Comparison of ENCODE assay signal across 20 mouse cellular contexts in the genomic region with DNA sequence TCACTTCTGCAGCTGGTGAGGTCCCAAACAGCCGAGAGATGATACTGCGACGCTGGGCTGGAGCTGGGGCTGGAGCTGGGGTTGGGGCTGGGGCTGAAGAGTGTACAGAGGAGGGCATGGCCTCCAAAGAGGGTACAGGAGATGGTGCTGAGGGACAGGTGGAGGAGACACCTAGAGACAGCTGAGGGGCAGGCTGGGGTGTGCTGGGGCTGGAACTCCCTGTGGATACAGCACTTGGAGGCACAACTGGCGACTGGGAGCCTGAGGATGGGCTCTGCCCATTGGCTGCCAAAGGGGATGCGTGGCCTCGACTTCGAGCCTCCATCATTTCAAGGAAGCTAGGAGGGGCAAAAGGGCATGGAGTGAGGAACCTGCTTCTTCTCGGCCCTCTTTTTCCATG. TPM values are rescaled to one million over a fixed set of nuclear protein-coding genes. Genes with fewer than 3 reads are reported as not detected.
DNase-seq lines count a peak whose midpoint lies in the region; ATAC-seq and TF ChIP-seq lines count a peak whose summit lies in the region.
"Had no signal": no experiment of that assay in that cellular context is flagged by ENCODE, and none has a peak within 500 bp of the region (broad histone marks: within the 10 kb centered on the region; RNA-seq: fewer than 3 reads in every experiment).

No protein-coding gene starts in this region.

- H3K4me2 ChIP-seq in heart, postnatal 0 days (ENCODE audit: low read depth, low read length) = no peak overlapping the region; the same call in 1 of the 2 replicates
- H3K4me2 ChIP-seq in heart, embryonic 12.5 days = no peak overlapping the region
- no peak overlapping the region for H3K4me2 ChIP-seq in myocyte (ENCODE audit: low read depth)
- H3K4me2 ChIP-seq: embryonic facial prominence, embryonic 12.5 days; forebrain, embryonic 13.5 days; forebrain, embryonic 15.5 days had no signal

- peak; percentile 1; the same call in 1 of the 2 replicates for ATAC-seq in heart, postnatal 0 days (ENCODE audit: insufficient read depth, low read depth)
- no peak for ATAC-seq in heart, embryonic 12.5 days (ENCODE audit: insufficient number of reproducible peaks, low FRiP score)
- ATAC-seq: activated CD4-positive, CD25-positive, alpha-beta regulatory T cell, adult 4 months; forebrain, embryonic 13.5 days; forebrain, embryonic 15.5 days; Patski had no signal

- peaks cover 17% of the 10 kb centered on the region for H3K4me1 ChIP-seq in heart, postnatal 0 days (ENCODE audit: control insufficient read depth, insufficient read depth)
- H3K4me1 ChIP-seq in heart, embryonic 12.5 days (replicated peaks) = peaks cover 20% of the 10 kb centered on the region

- H3K27me3 ChIP-seq in heart, postnatal 0 days (ENCODE audit: control insufficient read depth, insufficient read depth, low read length) = no peaks in the 10 kb centered on the region
- no peaks in the 10 kb centered on the region for H3K27me3 ChIP-seq in heart, embryonic 12.5 days (replicated peaks)
- H3K27me3 ChIP-seq in myocyte (ENCODE audit: control insufficient read depth, insufficient read depth, insufficient read length) = no peaks in the 10 kb centered on the region
- H3K27me3 ChIP-seq: embryonic facial prominence, embryonic 12.5 days; forebrain, embryonic 13.5 days; forebrain, embryonic 15.5 days; Patski had no signal

- H3K4me3 ChIP-seq in heart, postnatal 0 days (ENCODE audit: low read depth, low read length) = no peak overlapping the region
- no peak overlapping the region for H3K4me3 ChIP-seq in heart, embryonic 12.5 days
- H3K4me3 ChIP-seq in macrophage (ENCODE audit: inconsistent target) (no peak overlapping the region), myocyte (no peak overlapping the region)
- H3K4me3 ChIP-seq: embryonic facial prominence, embryonic 10.5 days; embryonic facial prominence, embryonic 12.5 days; forebrain, embryonic 13.5 days; forebrain, embryonic 15.5 days had no signal

- DNase-seq in heart, postnatal 0 days (ENCODE audit: low spot score) = no peak
- DNase-seq in right cerebral cortex, postnatal 14 days = peak; percentile 4
- no peak for DNase-seq in right cerebral cortex, adult 2 months (ENCODE audit: low spot score in 2 of 2)
- no peak for DNase-seq in MN1 (ENCODE audit: low spot score)
- DNase-seq: adrenal gland, adult 8-10 months; adrenal gland, postnatal 14 days; adrenal gland, postnatal 36 days; cerebellum, adult 11-12 months; cerebellum, adult 2 months; cerebellum, adult 9-10 months; cerebellum, postnatal 10 days had no signal

- H3K79me2 ChIP-seq in macrophage (ENCODE audit: inconsistent target) (no peaks in the 10 kb centered on the region), myocyte (ENCODE audit: control insufficient read depth, insufficient read depth) (no peaks in the 10 kb centered on the region)

- no peak overlapping the region for H3K27ac ChIP-seq in heart, postnatal 0 days (ENCODE audit: low read depth)
- no peak overlapping the region for H3K27ac ChIP-seq in heart, embryonic 12.5 days (ENCODE audit: poor library complexity, severe bottlenecking)
- peak overlapping the region; percentile 79 for H3K27ac ChIP-seq in macrophage
- H3K27ac ChIP-seq: embryonic facial prominence, embryonic 10.5 days; embryonic facial prominence, embryonic 12.5 days; forebrain, embryonic 13.5 days; forebrain, embryonic 15.5 days had no signal

- 85% methylated on average over 8 of the region's 8 CpGs for WGBS in heart, postnatal 0 days
- 94% methylated on average over 8 of the region's 8 CpGs for WGBS in heart, embryonic 12.5 days
- 96% methylated on average over 8 of the region's 8 CpGs for WGBS in macrophage (ENCODE audit: missing documents)

- peaks cover 55% of the 10 kb centered on the region for H3K36me3 ChIP-seq in heart, postnatal 0 days (replicated peaks; ENCODE audit: control insufficient read depth, insufficient read depth, low read length)
- peaks cover 88% of the 10 kb centered on the region for H3K36me3 ChIP-seq in heart, embryonic 12.5 days
- H3K36me3 ChIP-seq in macrophage (ENCODE audit: inconsistent target) (peaks cover 30% of the 10 kb centered on the region), myocyte (ENCODE audit: control insufficient read depth, insufficient read depth) (peaks cover 27% of the 10 kb centered on the region)

- no peak for TF ChIP-seq POLR2A in myocyte (IDR thresholded peaks at IDR 0.05; ENCODE audit: insufficient read length, low read depth)

- no peaks in the 10 kb centered on the region for H3K9me3 ChIP-seq in heart, postnatal 0 days (replicated peaks; ENCODE audit: control insufficient read depth, low read length)
- no peaks in the 10 kb centered on the region for H3K9me3 ChIP-seq in heart, embryonic 12.5 days (replicated peaks)
- H3K9me3 ChIP-seq: embryonic facial prominence, embryonic 10.5 days; embryonic facial prominence, embryonic 12.5 days; forebrain, embryonic 13.5 days; forebrain, embryonic 15.5 days had no signal

- no peak overlapping the region for H3K9ac ChIP-seq in heart, postnatal 0 days (replicated peaks; ENCODE audit: low read depth, low read length)
- H3K9ac ChIP-seq in heart, embryonic 12.5 days = no peak overlapping the region
- H3K9ac ChIP-seq: embryonic facial prominence, embryonic 12.5 days; forebrain, embryonic 13.5 days; forebrain, embryonic 15.5 days had no signal

- TF ChIP-seq EP300 in heart, postnatal 0 days (IDR thresholded peaks at IDR 0.05; ENCODE audit: low read depth) = no peak

- H3ac ChIP-seq in myocyte (ENCODE audit: control insufficient read depth, insufficient read length) = no peak overlapping the region

- TF ChIP-seq CTCF in heart, postnatal 0 days (IDR thresholded peaks at IDR 0.05; ENCODE audit: low read depth) = no peak

TF ChIP-seq in myocyte, 11 proteins besides CTCF, POLR2A, EP300 and RAD21 (continues in another document):
- no peak for TF ChIP-seq MAX (IDR thresholded peaks at IDR 0.05; ENCODE audit: low read depth)
- TF ChIP-seq REST (IDR thresholded peaks at IDR 0.05; ENCODE audit: insufficient read depth, insufficient read length) = no peak
- TF ChIP-seq TCF3 (IDR thresholded peaks at IDR 0.05; ENCODE audit: insufficient read length, low read depth) = no peak

RNA-seq across cellular contexts. Expression of a gene that starts 5.7 kb away (rescaled TPM):
- not detected in 2 replicates for total RNA-seq in heart, postnatal 0 days (2014; rRNA removed; ENCODE audit: low replicate concordance)
- polyA plus RNA-seq in heart, postnatal 0 days (2015; fragmentation: Nextera tagmentation; extraction: Ambion mirVana) = not detected in 2 replicates
- 0.46 and 0.51 TPM in 2 replicates for polyA plus RNA-seq in heart, embryonic 12.5 days (2016; fragmentation: Nextera tagmentation; extraction: Ambion mirVana)
- total RNA-seq in macrophage (2018; cell fraction: chromatin; rRNA removed) = 1 to 10 TPM in 15 of 26 experiments, under 1 TPM in 11; 0.28 to 3.6 (median 1.1) TPM
- under 1 TPM; 0.04 to 0.44 (median 0.14) TPM for total RNA-seq in macrophage (2018; cell fraction: cytosol; rRNA removed)
- 1 to 10 TPM in 11 of 26 experiments, under 1 TPM in 14, not detected in 1; 0.27 to 2.4 (median 0.85) TPM for total RNA-seq in macrophage (2018; cell fraction: nucleus; rRNA removed)
- polyA plus RNA-seq in macrophage (2018) = 0.07 to 0.50 TPM (median 0.26 TPM) in 3 replicates
- polyA plus RNA-seq in myocyte (2012; fragmentation: generic; extraction: Trizol) = 1.0 TPM

RNA-seq across cellular contexts. Expression of a gene that starts 12.3 kb away (rescaled TPM):
- total RNA-seq in heart, postnatal 0 days (2014; rRNA removed; ENCODE audit: low replicate concordance) = 37.9 and 43.3 TPM in 2 replicates
- 248 and 255 TPM in 2 replicates for polyA plus RNA-seq in heart, postnatal 0 days (2015; fragmentation: Nextera tagmentation; extraction: Ambion mirVana)
- 161 and 164 TPM in 2 replicates for polyA plus RNA-seq in heart, embryonic 12.5 days (2016; fragmentation: Nextera tagmentation; extraction: Ambion mirVana)
- total RNA-seq in macrophage (2018; cell fraction: chromatin; rRNA removed) = 1 to 10 TPM in 19 of 26 experiments, not detected in 7; 1.4 to 9.9 (median 2.5) TPM
- 10 to 100 TPM in 15 of 26 experiments, 1 to 10 TPM in 11; 5.4 to 14.7 (median 10.2) TPM for total RNA-seq in macrophage (2018; cell fraction: cytosol; rRNA removed)
- total RNA-seq in macrophage (2018; cell fraction: nucleus; rRNA removed) = 1 to 10 TPM in 23 of 26 experiments, not detected in 3; 1.0 to 8.0 (median 3.4) TPM
- 9.0 to 13.7 TPM (median 13.0 TPM) in 3 replicates for polyA plus RNA-seq in macrophage (2018)
- 108 TPM for polyA plus RNA-seq in myocyte (2012; fragmentation: generic; extraction: Trizol)

RNA-seq across cellular contexts. Expression of a gene that starts 12.6 kb away (rescaled TPM):
- 1.7 and 2.0 TPM in 2 replicates for total RNA-seq in heart, postnatal 0 days (2014; rRNA removed; ENCODE audit: low replicate concordance)
- 0.14 and 1.6 TPM in 2 replicates for polyA plus RNA-seq in heart, postnatal 0 days (2015; fragmentation: Nextera tagmentation; extraction: Ambion mirVana)
- polyA plus RNA-seq in heart, embryonic 12.5 days (2016; fragmentation: Nextera tagmentation; extraction: Ambion mirVana) = 1.2 and 3.5 TPM in 2 replicates
- 1 to 10 TPM in 24 of 26 experiments, under 1 TPM in 2; 0.17 to 5.6 (median 2.8) TPM for total RNA-seq in macrophage (2018; cell fraction: chromatin; rRNA removed)
- 1 to 10 TPM in 5 of 26 experiments, under 1 TPM in 12, not detected in 9; 0.03 to 3.4 (median 0.24) TPM for total RNA-seq in macrophage (2018; cell fraction: cytosol; rRNA removed)
- total RNA-seq in macrophage (2018; cell fraction: nucleus; rRNA removed) = 1 to 10 TPM in 16 of 26 experiments, under 1 TPM in 9, not detected in 1; 0.40 to 3.8 (median 1.7) TPM
- 0.04 to 0.60 TPM (median 0.15 TPM) in 3 replicates for polyA plus RNA-seq in macrophage (2018)
- 8.7 TPM for polyA plus RNA-seq in myocyte (2012; fragmentation: generic; extraction: Trizol)

RNA-seq across cellular contexts. Expression of a gene that starts 21.0 kb away (rescaled TPM):
- 52.1 and 89.9 TPM in 2 replicates for total RNA-seq in heart, postnatal 0 days (2014; rRNA removed; ENCODE audit: low replicate concordance)
- polyA plus RNA-seq in heart, postnatal 0 days (2015; fragmentation: Nextera tagmentation; extraction: Ambion mirVana) = 28.7 and 30.7 TPM in 2 replicates
- polyA plus RNA-seq in heart, embryonic 12.5 days (2016; fragmentation: Nextera tagmentation; extraction: Ambion mirVana) = 48.6 and 49.2 TPM in 2 replicates
- 100 to 1,000 TPM in 18 of 26 experiments, 10 to 100 TPM in 8; 51.6 to 253 (median 156) TPM for total RNA-seq in macrophage (2018; cell fraction: chromatin; rRNA removed)
- 10 to 100 TPM; 28.1 to 54.2 (median 44.7) TPM for total RNA-seq in macrophage (2018; cell fraction: cytosol; rRNA removed)
- 100 to 1,000 TPM in 8 of 26 experiments, 10 to 100 TPM in 18; 23.1 to 143 (median 77.8) TPM for total RNA-seq in macrophage (2018; cell fraction: nucleus; rRNA removed)
- 48.4 to 64.3 TPM (median 52.1 TPM) in 3 replicates for polyA plus RNA-seq in macrophage (2018)
- 76.5 TPM for polyA plus RNA-seq in myocyte (2012; fragmentation: generic; extraction: Trizol)

RNA-seq across cellular contexts. Expression of a gene that starts 29.6 kb away (rescaled TPM):
- 112 and 136 TPM in 2 replicates for total RNA-seq in heart, postnatal 0 days (2014; rRNA removed; ENCODE audit: low replicate concordance)
- 314 and 343 TPM in 2 replicates for polyA plus RNA-seq in heart, postnatal 0 days (2015; fragmentation: Nextera tagmentation; extraction: Ambion mirVana)
- 300 and 303 TPM in 2 replicates for polyA plus RNA-seq in heart, embryonic 12.5 days (2016; fragmentation: Nextera tagmentation; extraction: Ambion mirVana)
- total RNA-seq in macrophage (2018; cell fraction: chromatin; rRNA removed) = 10 to 100 TPM; 30.5 to 83.6 (median 45.1) TPM
- 100 to 1,000 TPM; 226 to 361 (median 277) TPM for total RNA-seq in macrophage (2018; cell fraction: cytosol; rRNA removed)
- total RNA-seq in macrophage (2018; cell fraction: nucleus; rRNA removed) = 100 to 1,000 TPM in 3 of 26 experiments, 10 to 100 TPM in 23; 31.8 to 109 (median 65.2) TPM
- 258 to 279 TPM (median 262 TPM) in 3 replicates for polyA plus RNA-seq in macrophage (2018)
- 513 TPM for polyA plus RNA-seq in myocyte (2012; fragmentation: generic; extraction: Trizol)
